Mouse (Mus musculus): ENCODE results near the gene Zfp319.

GRCm38 (mm10) chr8:95289066-95289650, 42.6 kb downstream of the Zfp319 start:
- no peak for TF ChIP-seq CHD2 (IDR thresholded peaks at IDR 0.05; ENCODE audit: low read depth, low read length)
- TF ChIP-seq HCFC1 (IDR thresholded peaks at IDR 0.05; ENCODE audit: borderline replicate concordance, insufficient read depth, low read length), result no peak
- TF ChIP-seq ZNF384 (IDR thresholded peaks at IDR 0.05; ENCODE audit: low read depth, low read length), result no peak
- TF ChIP-seq MAFK (IDR thresholded peaks at IDR 0.05; ENCODE audit: insufficient read depth, low read depth, low read length), result no peak

Measured in ES-E14 (cell line).